Mouse (Mus musculus) CH12.LX (cell line): ENCODE data around the gene Wwp2.

Source experiments
- CTCF ChIP-seq, 2 experiments: IDR thresholded peaks in 1 of 2; conservative IDR thresholded peaks in 1 of 2; 2 replicates each; pipeline ENCODE4 v1.5.1; 2011 to 2012; ENCODE audit warnings: low read depth in 2 of 2, low read length in 2 of 2, improper control_type of control experiment in 1 of 2, inconsistent platforms in 1 of 2, mild to moderate bottlenecking in 1 of 2, moderate library complexity in 1 of 2
- E2F4 ChIP-seq: IDR thresholded peaks from 2 replicates; pipeline ENCODE4 v1.6.1; 2011; ENCODE audit warnings: low read depth, low read length, improper control_type of control experiment; ENCODE audit not compliant: insufficient replicate concordance
- EP300 ChIP-seq: IDR thresholded peaks from 2 replicates; pipeline ENCODE4 v1.6.1; 2011; ENCODE audit warnings: low read length, improper control_type of control experiment
- GABPA ChIP-seq: IDR thresholded peaks from 2 replicates; pipeline ENCODE4 v1.6.1; 2012; ENCODE audit warnings: low read depth, low read length, improper control_type of control experiment, inconsistent platforms; ENCODE audit not compliant: insufficient replicate concordance
- IRF4 ChIP-seq: IDR thresholded peaks from 2 replicates; pipeline ENCODE4 v1.6.1; 2014; ENCODE audit warnings: low read depth, mild to moderate bottlenecking, inconsistent platforms, low read length, improper control_type of control experiment
- NELFE ChIP-seq: IDR thresholded peaks from 2 replicates; pipeline ENCODE4 v1.6.1; 2011; ENCODE audit warnings: low read depth, low read length, improper control_type of control experiment
- NRF1 ChIP-seq: IDR thresholded peaks from 2 replicates; pipeline ENCODE4 v1.6.1; 2014; ENCODE audit warnings: low read depth, mild to moderate bottlenecking, inconsistent platforms, low read length, improper control_type of control experiment, moderate library complexity
- POLR2A ChIP-seq: IDR thresholded peaks from 2 replicates; pipeline ENCODE4 v1.6.1; 2011; ENCODE audit warnings: low read depth, mild to moderate bottlenecking, improper control_type of control experiment, low read length
- UBTF ChIP-seq: IDR thresholded peaks from 2 replicates; pipeline ENCODE4 v1.6.1; 2012; ENCODE audit warnings: low read depth, mild to moderate bottlenecking, inconsistent platforms, low read length, improper control_type of control experiment, moderate library complexity
- ZKSCAN1 ChIP-seq: IDR thresholded peaks from 2 replicates; pipeline ENCODE4 v1.6.1; 2012; ENCODE audit warnings: low read depth, inconsistent platforms, low read length, improper control_type of control experiment, borderline replicate concordance
- ZNF384 ChIP-seq: IDR thresholded peaks from 2 replicates; pipeline ENCODE4 v1.6.1; 2012; ENCODE audit warnings: low read depth, low read length, improper control_type of control experiment, inconsistent platforms

- no peak for TF ChIP-seq NRF1
- TF ChIP-seq GABPA, result no peak
- no peak for TF ChIP-seq POLR2A
- TF ChIP-seq IRF4, result no peak
- TF ChIP-seq EP300, result no peak
- TF ChIP-seq CTCF (conservative IDR thresholded peaks at IDR 0.05 in 1 of 2, IDR thresholded peaks at IDR 0.05 in 1 of 2; ENCODE audit: low read depth in 2 of 2, low read length in 2 of 2), result no peak
- no peak for TF ChIP-seq ZKSCAN1
- TF ChIP-seq NELFE, result no peak
- TF ChIP-seq UBTF, result no peak
- TF ChIP-seq E2F4, result no peak
- no peak for TF ChIP-seq ZNF384
Measured at GRCm38 (mm10) chr8:107397665-107398064, 38.5 kb upstream of the Wwp2 start.
